Mouse (Mus musculus): ENCODE data around the gene Abraxas2. TPM values are rescaled to one million over a fixed set of nuclear protein-coding genes. Genes with fewer than 3 reads are reported as not detected.

The Abraxas2 gene
- polyA plus RNA-seq, 1 experiment: 69.5 TPM

DNA sequence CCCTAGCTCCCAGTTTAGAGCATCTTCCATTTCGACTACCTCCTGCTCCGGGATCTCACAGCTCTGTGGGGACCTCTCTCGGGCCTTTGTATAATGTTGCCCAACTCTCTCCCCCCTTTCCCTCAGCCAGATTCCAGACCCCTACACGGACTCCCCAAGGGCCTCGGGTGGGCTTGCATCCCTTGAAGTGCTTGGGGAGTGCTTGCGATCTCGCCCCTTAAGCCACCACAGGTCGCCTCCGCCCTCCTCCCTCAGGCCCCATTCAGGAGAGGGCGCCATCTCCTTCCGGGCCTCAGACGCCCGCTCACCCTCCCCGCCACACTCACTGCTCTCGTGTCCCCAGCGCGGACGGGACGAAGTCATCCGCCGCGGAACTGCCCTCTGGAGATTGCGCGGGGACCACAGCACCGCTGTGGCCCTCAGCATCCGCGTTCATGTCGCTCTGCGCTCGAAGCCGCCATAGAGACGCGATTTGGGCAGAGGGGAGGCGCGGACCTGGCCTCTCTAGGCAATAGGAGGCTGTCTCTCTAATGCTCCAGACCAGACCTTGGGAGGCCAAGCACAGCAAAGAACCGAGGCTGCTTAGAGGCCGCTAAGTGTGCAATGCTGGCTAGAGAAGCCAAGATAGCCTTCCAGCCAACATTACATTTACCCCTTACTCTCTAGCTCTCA is 6.7 kb upstream of the Abraxas2 start, which contains the start of gene Eef1akmt2:
Gene Eef1akmt2 (minus strand): TSS at position 501 of the 672 bp plus-strand sequence.
- Histone ChIP-seq H3K27ac (ENCODE audit: insufficient read depth, low read depth, low read length) (peak within 1 kb of the TSS; percentile 79), H3K4me3 (ENCODE audit: insufficient read depth, low read length) (peak within 1 kb of the TSS; percentile 91), H3K4me1 (ENCODE audit: control insufficient read depth, insufficient read depth, low read length) (peaks cover 2% of the 10 kb centered on the region)
- TF ChIP-seq CTCF (IDR thresholded peaks at IDR 0.05; ENCODE audit: low read depth, low read length) (no peak), POLR2A (IDR thresholded peaks at IDR 0.05; ENCODE audit: borderline replicate concordance, low read depth, low read length) (no peak)

DNA sequence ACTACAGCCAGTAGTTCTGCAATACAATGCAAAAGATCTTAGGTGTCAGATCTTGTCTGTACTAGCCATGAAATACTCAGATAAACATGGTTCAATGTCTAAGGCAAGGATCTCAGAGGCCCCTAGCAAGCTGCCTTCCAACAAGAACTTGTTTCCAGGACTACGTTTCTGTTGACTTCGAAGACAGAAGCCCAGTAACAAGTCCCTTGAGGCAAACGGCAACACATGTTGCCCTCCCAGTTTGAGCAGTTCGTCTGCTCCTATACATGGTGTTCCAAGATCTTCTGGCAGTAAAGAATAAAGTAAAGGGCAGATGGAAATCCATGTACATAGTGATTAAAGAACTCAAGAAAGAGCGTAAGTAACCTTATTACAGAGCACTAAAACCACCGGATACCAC is 5.7 kb upstream of the Abraxas2 start:
- H3K27ac ChIP-seq (ENCODE audit: insufficient read depth, low read depth, low read length): no peak overlapping the region
- no peak overlapping the region for H3K4me3 ChIP-seq (ENCODE audit: insufficient read depth, low read length)
- no peak for TF ChIP-seq POLR2A (IDR thresholded peaks at IDR 0.05; ENCODE audit: borderline replicate concordance, low read depth, low read length)
- peaks cover 7% of the 10 kb centered on the region for H3K4me1 ChIP-seq (ENCODE audit: control insufficient read depth, insufficient read depth, low read length)

DNA sequence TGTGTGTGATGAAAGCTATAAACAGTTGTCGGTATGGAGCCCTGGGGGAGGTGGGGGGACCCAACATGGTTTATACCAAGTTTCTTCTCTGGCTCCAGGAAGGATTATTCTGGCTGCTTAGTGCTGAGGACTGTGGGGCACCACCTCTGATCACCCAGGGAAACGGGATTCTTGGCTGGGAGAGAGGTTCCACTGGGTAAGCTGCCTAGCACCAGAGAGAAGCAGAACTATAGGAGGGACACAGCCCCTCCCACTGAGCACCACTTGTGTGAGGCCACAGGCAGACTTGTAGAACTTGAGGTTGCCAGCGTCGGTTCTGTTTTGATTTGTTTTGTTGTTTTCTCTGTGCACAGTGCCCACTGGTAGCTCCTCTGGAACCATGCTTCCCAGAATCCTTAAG is 5.1 kb upstream of the Abraxas2 start:
- Histone ChIP-seq H3K4me3 (ENCODE audit: insufficient read depth, low read length) (no peak overlapping the region), H3K4me1 (ENCODE audit: control insufficient read depth, insufficient read depth, low read length) (peaks cover 11% of the 10 kb centered on the region), H3K27ac (ENCODE audit: insufficient read depth, low read depth, low read length) (no peak overlapping the region)
- TF ChIP-seq POLR2A (IDR thresholded peaks at IDR 0.05; ENCODE audit: borderline replicate concordance, low read depth, low read length) (no peak), CTCF (IDR thresholded peaks at IDR 0.05; ENCODE audit: low read depth, low read length) (no peak)

DNA sequence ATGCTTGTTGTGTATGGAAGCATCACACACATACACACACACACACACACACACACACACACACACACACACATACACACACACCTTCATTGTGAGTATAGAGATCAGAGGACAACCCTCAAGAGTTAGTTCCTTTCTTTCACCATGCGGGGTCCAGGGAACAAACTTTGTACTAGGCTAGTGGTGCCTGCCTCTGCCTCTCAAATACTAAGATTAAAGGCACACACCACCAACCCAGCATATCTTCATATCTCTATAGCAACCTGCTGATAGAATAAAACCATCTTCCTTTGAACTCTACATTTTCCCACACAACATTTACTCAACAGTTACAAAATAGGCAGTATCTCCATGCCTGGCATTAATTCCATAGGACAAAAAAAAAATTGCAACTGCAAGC is 2.9 kb upstream of the Abraxas2 start:
- TF ChIP-seq POLR2A (IDR thresholded peaks at IDR 0.05; ENCODE audit: borderline replicate concordance, low read depth, low read length) (no peak), CTCF (IDR thresholded peaks at IDR 0.05; ENCODE audit: low read depth, low read length) (no peak)
- Histone ChIP-seq H3K4me3 (ENCODE audit: insufficient read depth, low read length) (no peak overlapping the region), H3K4me1 (ENCODE audit: control insufficient read depth, insufficient read depth, low read length) (peaks cover 13% of the 10 kb centered on the region), H3K27ac (ENCODE audit: insufficient read depth, low read depth, low read length) (no peak overlapping the region)

DNA sequence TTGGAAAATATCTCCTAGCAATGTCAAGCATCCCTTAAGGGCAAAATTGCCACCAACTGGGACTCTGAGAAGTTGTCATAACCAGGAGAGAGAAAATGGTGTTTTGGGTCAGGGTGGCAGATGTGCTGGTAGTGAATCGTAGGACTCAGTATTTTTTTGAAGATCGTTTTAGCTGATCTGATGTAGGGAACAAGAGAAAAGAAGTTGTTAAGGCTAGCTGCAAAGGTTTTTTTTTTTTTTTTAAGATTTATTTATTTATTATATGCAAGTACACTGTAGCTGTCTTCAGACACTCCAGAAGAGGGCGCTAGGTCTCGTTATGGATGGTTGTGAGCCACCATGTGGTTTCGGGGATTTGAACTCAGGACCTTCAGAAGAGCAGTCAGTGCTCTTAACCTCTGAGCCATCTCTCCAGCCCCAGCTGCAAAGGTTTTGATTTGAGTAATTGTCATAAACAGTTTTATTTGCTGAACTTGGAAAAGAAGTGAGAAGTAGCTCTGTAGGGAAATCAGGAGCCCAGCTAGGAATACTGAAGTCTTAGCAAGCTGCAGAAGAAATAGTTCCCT is 899 bp upstream of the Abraxas2 start:
- Histone ChIP-seq H3K27ac (ENCODE audit: insufficient read depth, low read depth, low read length) (no peak overlapping the region), H3K4me1 (ENCODE audit: control insufficient read depth, insufficient read depth, low read length) (peaks cover 19% of the 10 kb centered on the region), H3K4me3 (ENCODE audit: insufficient read depth, low read length) (no peak overlapping the region)
- TF ChIP-seq POLR2A (IDR thresholded peaks at IDR 0.05; ENCODE audit: borderline replicate concordance, low read depth, low read length): no peak
- TF ChIP-seq CTCF (IDR thresholded peaks at IDR 0.05; ENCODE audit: low read depth, low read length): peak; percentile 28; the same call in 1 of the 2 replicates

DNA sequence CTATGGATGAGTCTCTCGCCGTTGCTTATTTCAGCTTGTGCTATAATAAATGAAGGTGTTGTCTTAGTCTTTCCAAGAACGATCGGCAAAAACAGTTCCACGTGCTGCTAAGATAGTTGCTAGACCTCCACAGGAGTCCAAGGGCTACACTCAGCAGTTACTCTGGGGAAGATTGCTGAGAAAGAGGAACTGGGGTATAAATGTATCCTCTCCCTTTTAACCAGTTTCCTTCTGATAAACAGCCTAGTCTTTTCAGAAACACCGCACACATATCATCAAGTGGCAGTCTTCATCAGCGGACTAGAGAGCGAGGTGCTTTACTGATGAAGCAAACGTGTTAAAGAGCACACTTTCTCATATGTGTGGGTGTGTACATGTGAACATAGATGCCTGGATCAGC is 7.3 kb downstream of the Abraxas2 start:
- H3K27ac ChIP-seq (ENCODE audit: insufficient read depth, low read depth, low read length): no peak overlapping the region
- TF ChIP-seq POLR2A (IDR thresholded peaks at IDR 0.05; ENCODE audit: borderline replicate concordance, low read depth, low read length) (no peak), CTCF (IDR thresholded peaks at IDR 0.05; ENCODE audit: low read depth, low read length) (no peak)
- H3K4me1 ChIP-seq (ENCODE audit: control insufficient read depth, insufficient read depth, low read length): peaks cover 32% of the 10 kb centered on the region
- no peak overlapping the region for H3K4me3 ChIP-seq (ENCODE audit: insufficient read depth, low read length)

DNA sequence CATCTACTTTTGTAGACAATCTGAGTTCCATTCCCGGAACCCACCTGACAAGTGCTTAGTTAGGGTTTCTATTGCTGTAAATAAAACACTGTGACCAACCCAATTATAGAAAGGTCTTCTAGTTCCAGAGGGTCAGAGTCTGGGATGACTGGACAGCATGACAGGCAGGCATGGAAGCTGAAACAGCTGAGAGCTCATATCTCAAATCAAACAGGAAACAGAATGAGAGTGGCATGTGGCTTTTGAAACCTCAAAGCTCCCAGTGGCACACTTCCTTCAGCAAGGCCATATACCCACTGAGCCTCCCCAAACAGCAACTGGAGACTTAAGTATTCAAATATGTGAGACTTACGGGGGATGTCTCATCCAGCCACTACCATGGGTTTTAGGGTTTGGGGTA is 14.0 kb downstream of the Abraxas2 start:
- TF ChIP-seq POLR2A (IDR thresholded peaks at IDR 0.05; ENCODE audit: borderline replicate concordance, low read depth, low read length): no peak
- TF ChIP-seq CTCF (IDR thresholded peaks at IDR 0.05; ENCODE audit: low read depth, low read length): no peak
- H3K27ac ChIP-seq (ENCODE audit: insufficient read depth, low read depth, low read length): no peak overlapping the region
- no peak overlapping the region for H3K4me3 ChIP-seq (ENCODE audit: insufficient read depth, low read length)
- peaks cover 9% of the 10 kb centered on the region for H3K4me1 ChIP-seq (ENCODE audit: control insufficient read depth, insufficient read depth, low read length)

DNA sequence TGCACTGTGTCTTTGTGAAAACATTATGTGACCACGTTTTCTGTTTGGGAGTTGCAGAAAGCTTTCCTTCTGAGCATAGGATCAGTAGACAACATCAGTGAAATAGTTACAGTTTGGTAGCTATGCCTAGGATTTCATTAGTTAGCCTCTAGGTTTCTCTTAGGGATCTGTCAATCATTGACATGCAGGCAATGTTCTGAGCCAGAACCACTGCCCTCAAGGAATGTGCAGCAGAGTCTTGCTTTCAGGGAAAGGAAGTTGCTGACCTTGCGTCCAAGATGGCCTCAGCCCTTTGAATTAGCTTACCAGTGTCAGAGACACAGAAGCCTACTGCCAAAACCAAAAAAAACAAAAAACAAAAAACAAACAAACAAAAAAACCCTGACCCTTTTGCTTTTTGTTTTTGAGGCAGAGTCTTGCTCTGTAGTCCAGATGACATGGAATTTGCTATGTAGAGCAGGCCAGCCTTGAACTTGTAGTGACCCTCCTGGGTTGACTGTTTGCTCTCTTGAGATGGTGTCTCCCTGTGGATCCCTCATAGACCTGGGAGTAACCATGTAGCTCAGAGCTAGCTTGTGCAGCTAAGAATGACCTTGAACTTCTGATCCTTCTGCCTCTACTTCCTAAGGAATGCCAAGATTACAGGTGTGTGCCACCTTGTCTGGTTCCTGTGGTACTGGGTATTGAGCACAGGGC is 16.5 kb downstream of the Abraxas2 start:
- H3K4me1 ChIP-seq (ENCODE audit: control insufficient read depth, insufficient read depth, low read length): peaks cover 9% of the 10 kb centered on the region
- no peak for TF ChIP-seq POLR2A (IDR thresholded peaks at IDR 0.05; ENCODE audit: borderline replicate concordance, low read depth, low read length)
- TF ChIP-seq CTCF (IDR thresholded peaks at IDR 0.05; ENCODE audit: low read depth, low read length): no peak

DNA sequence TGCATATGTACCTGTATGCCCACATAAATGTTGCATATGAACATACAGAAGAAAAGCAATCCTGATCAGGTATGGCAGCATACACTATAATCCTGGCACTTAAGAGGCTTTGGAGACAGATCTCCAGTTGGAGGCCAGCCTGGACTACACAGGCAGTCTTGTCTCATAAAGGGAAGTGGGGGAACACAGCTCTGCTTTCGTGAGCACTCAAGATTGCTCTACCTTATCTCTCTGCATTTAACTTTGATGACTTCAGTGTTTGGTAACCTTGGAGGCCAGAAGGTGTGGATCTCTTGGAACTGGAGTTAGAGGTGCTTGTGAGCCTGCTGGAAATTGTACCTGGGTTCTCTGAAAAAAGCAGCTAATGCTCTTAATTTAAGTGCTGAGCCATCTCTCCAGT is 21.3 kb downstream of the Abraxas2 start:
- Histone ChIP-seq H3K27ac (ENCODE audit: insufficient read depth, low read depth, low read length) (no peak overlapping the region), H3K4me3 (ENCODE audit: insufficient read depth, low read length) (no peak overlapping the region), H3K4me1 (ENCODE audit: control insufficient read depth, insufficient read depth, low read length) (no peaks in the 10 kb centered on the region)
- TF ChIP-seq CTCF (IDR thresholded peaks at IDR 0.05; ENCODE audit: low read depth, low read length) (no peak), POLR2A (IDR thresholded peaks at IDR 0.05; ENCODE audit: borderline replicate concordance, low read depth, low read length) (no peak)

More for the DNA sequence above, 16.5 kb downstream of the Abraxas2 start:
- H3K4me3 ChIP-seq (ENCODE audit: insufficient read depth, low read length): no peak overlapping the region
- H3K27ac ChIP-seq (ENCODE audit: insufficient read depth, low read depth, low read length): no peak overlapping the region

DNA sequence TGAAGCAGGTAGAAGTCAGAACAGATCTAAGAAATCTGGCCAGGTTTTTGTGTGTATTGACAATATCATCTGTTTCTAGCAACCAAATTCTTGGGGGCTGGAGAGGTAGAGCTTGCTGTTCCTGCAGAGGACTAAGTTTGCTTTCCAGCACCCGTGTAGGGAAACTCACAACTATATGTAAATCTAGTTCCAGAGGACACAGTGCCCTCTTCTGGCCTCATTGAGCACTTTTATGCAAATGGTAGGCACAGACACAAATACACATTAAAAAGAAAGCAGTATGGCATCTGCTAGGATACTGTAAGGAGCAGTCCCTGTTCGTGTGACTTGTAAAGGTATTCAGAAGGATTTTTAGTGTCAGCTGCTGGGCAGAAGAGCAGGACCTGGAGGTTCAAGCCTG is 23.3 kb downstream of the Abraxas2 start:
- Histone ChIP-seq H3K27ac (ENCODE audit: insufficient read depth, low read depth, low read length) (no peak overlapping the region), H3K4me3 (ENCODE audit: insufficient read depth, low read length) (no peak overlapping the region), H3K4me1 (ENCODE audit: control insufficient read depth, insufficient read depth, low read length) (no peaks in the 10 kb centered on the region)
- TF ChIP-seq POLR2A (IDR thresholded peaks at IDR 0.05; ENCODE audit: borderline replicate concordance, low read depth, low read length): no peak
- TF ChIP-seq CTCF (IDR thresholded peaks at IDR 0.05; ENCODE audit: low read depth, low read length): no peak
